Mouse (Mus musculus): ENCODE results near the gene Creg1. TPM values are rescaled to one million over a fixed set of nuclear protein-coding genes. Genes with fewer than 3 reads are reported as not detected.

Creg1 gene
- polyA plus RNA-seq (2014; fragmentation: Nextera tagmentation; extraction: Ambion mirVana) = 35.2 and 36.5 TPM in 2 replicates

GRCm38 (mm10) chr1:165763635-165764372, at the start of gene Creg1:
Creg1 (plus strand) TSS chr1:165763746.
- peaks cover 23% of the 10 kb centered on the region for H3K27me3 ChIP-seq (ENCODE audit: control insufficient read depth, insufficient read depth, low read length)
- peak within 1 kb of the TSS; percentile 78 for H3K4me3 ChIP-seq (replicated peaks; ENCODE audit: low read length)
- peak within 1 kb of the TSS; percentile 70 for H3K9ac ChIP-seq
- H3K4me2 ChIP-seq (replicated peaks) = peak within 1 kb of the TSS; percentile 75
- 0 out of 2 replicates have a peak within 1 kb of the TSS, but pooled peaks have one; percentile 34 for H3K27ac ChIP-seq
- under 1% methylated on average over 57 of the region's 57 CpGs for WGBS
- H3K9me3 ChIP-seq (ENCODE audit: control insufficient read depth, low read length) = no peaks in the 10 kb centered on the region
- H3K36me3 ChIP-seq (replicated peaks; ENCODE audit: control insufficient read depth, insufficient read depth) = no peaks in the 10 kb centered on the region
- DNase-seq (ENCODE audit: low spot score) = peak; percentile 87
- H3K4me1 ChIP-seq (replicated peaks; ENCODE audit: control insufficient read depth, insufficient read depth, low read length) = 0 out of 2 replicates have a peak, but pooled peaks cover 3% of the 10 kb centered on the region
- ATAC-seq (ENCODE audit: low FRiP score) = peak; percentile 99

DNA sequence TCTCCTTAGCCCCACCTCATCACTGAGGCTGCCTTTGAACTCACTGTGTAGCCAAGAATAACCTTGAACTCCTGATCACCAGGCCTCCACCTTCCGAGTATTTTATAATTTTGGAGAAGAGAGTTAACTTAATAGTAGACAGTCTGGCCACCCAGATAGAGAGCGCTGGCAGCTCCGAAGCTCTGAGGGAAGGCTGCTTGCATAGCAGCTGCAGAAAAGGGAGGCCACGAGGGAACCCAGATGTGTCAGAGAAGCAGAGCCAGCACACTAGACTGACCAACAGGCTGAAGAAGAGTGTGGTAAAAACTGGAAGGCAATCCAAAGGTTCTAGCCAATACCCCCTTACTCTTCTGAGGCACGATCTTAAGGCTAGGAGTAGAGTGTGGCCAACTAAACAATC, 49.7 kb upstream of the Creg1 start:
- WGBS = 81% methylated on average over 5 of the region's 5 CpGs
- H3K27me3 ChIP-seq (ENCODE audit: control insufficient read depth, insufficient read depth, low read length) = peaks cover 5% of the 10 kb centered on the region; the same call in 1 of the 2 replicates

DNA sequence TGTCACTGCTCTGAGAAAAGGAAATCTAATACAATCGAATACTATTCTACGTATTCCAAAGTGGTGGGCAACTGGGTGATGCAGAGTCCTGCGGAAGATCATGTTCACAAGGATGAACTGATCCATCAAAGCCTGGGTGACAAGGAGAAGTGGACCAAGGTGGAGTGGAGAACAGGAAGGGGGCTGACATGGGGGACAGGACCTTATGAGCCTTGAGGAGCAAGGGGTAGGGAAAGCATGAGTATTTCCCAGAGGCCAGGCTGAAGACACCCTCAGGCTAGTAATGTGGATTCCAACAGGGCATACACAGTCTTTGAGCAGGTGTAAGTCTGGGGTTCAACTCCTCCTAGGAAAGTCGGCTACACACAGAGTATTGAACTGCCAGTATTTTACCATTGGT, 47.1 kb upstream of the Creg1 start:
- DNase-seq (ENCODE audit: low spot score) = no peak
- Histone ChIP-seq H3K4me1 (replicated peaks; ENCODE audit: control insufficient read depth, insufficient read depth, low read length) (no peaks in the 10 kb centered on the region), H3K9me3 (ENCODE audit: control insufficient read depth, low read length) (no peaks in the 10 kb centered on the region), H3K27ac (no peak overlapping the region), H3K4me2 (replicated peaks) (no peak overlapping the region), H3K36me3 (replicated peaks; ENCODE audit: control insufficient read depth, insufficient read depth) (no peaks in the 10 kb centered on the region), H3K27me3 (ENCODE audit: control insufficient read depth, insufficient read depth, low read length) (no peaks in the 10 kb centered on the region), H3K9ac (no peak overlapping the region), H3K4me3 (replicated peaks; ENCODE audit: low read length) (no peak overlapping the region)
- 87% methylated on average over 4 of the region's 4 CpGs for WGBS
- ATAC-seq (ENCODE audit: low FRiP score) = no peak

More for the DNA sequence above, 49.7 kb upstream of the Creg1 start:
- H3K4me2 ChIP-seq (replicated peaks) = no peak overlapping the region
- ATAC-seq (ENCODE audit: low FRiP score) (no peak), DNase-seq (ENCODE audit: low spot score) (no peak)
- H3K9me3 ChIP-seq (ENCODE audit: control insufficient read depth, low read length) = no peaks in the 10 kb centered on the region
- H3K27ac ChIP-seq = no peak overlapping the region
- no peak overlapping the region for H3K4me3 ChIP-seq (replicated peaks; ENCODE audit: low read length)
- no peaks in the 10 kb centered on the region for H3K4me1 ChIP-seq (replicated peaks; ENCODE audit: control insufficient read depth, insufficient read depth, low read length)
- no peaks in the 10 kb centered on the region for H3K36me3 ChIP-seq (replicated peaks; ENCODE audit: control insufficient read depth, insufficient read depth)
- H3K9ac ChIP-seq = no peak overlapping the region

GRCm38 (mm10) chr1:165717711-165718542, 45.6 kb upstream of the Creg1 start:
- Histone ChIP-seq H3K4me2 (replicated peaks) (no peak overlapping the region), H3K27me3 (ENCODE audit: control insufficient read depth, insufficient read depth, low read length) (no peaks in the 10 kb centered on the region), H3K4me1 (replicated peaks; ENCODE audit: control insufficient read depth, insufficient read depth, low read length) (no peaks in the 10 kb centered on the region), H3K9ac (no peak overlapping the region), H3K4me3 (replicated peaks; ENCODE audit: low read length) (no peak overlapping the region), H3K36me3 (replicated peaks; ENCODE audit: control insufficient read depth, insufficient read depth) (no peaks in the 10 kb centered on the region), H3K9me3 (ENCODE audit: control insufficient read depth, low read length) (no peaks in the 10 kb centered on the region), H3K27ac (peak overlapping the region; percentile 70)
- ATAC-seq (ENCODE audit: low FRiP score) (no peak), DNase-seq (ENCODE audit: low spot score) (no peak)
- 62% methylated on average over 11 of the region's 11 CpGs for WGBS

DNA sequence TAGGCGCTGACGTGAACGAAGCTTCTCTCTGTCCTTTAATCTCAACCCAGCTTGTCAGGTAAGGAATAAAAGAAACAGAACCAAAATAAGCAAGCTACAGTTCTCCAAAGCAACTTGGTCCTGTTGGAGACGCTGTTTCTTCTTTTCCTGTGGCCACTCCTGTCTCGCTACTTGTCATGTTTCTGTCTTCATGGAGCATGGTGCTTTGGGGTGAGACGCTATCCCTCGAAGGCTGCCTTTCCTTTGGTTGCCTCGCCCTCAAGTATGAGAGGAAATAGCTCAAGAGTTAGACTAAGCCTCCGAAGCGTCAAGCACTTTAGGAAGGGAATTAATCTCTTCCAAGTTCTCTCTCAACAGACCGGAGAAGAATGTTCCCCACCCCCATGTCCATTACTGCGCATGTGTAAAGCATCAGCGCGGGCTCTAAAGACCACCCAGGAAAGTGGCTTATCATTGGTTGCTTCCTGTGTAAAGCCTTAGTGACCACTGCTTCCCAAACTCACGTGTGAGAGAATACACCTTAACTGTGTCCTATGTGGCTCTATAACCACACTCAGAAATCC, 44.9 kb upstream of the Creg1 start:
- DNase-seq (ENCODE audit: low spot score) (no peak), ATAC-seq (ENCODE audit: low FRiP score) (no peak)
- H3K4me2 ChIP-seq (replicated peaks) = no peak overlapping the region
- 81% methylated on average over 15 of the region's 15 CpGs for WGBS
- H3K4me3 ChIP-seq (replicated peaks; ENCODE audit: low read length) = no peak overlapping the region
- H3K27ac ChIP-seq = peak overlapping the region; percentile 70
- no peaks in the 10 kb centered on the region for H3K27me3 ChIP-seq (ENCODE audit: control insufficient read depth, insufficient read depth, low read length)
- no peaks in the 10 kb centered on the region for H3K9me3 ChIP-seq (ENCODE audit: control insufficient read depth, low read length)
- no peaks in the 10 kb centered on the region for H3K36me3 ChIP-seq (replicated peaks; ENCODE audit: control insufficient read depth, insufficient read depth)
- H3K9ac ChIP-seq = no peak overlapping the region
- no peaks in the 10 kb centered on the region for H3K4me1 ChIP-seq (replicated peaks; ENCODE audit: control insufficient read depth, insufficient read depth, low read length)

GRCm38 (mm10) chr1:165722531-165723123, 40.9 kb upstream of the Creg1 start:
- DNase-seq (ENCODE audit: low spot score) (no peak), ATAC-seq (ENCODE audit: low FRiP score) (no peak)
- H3K4me2 ChIP-seq (replicated peaks) = no peak overlapping the region
- no peaks in the 10 kb centered on the region for H3K27me3 ChIP-seq (ENCODE audit: control insufficient read depth, insufficient read depth, low read length)
- H3K9me3 ChIP-seq (ENCODE audit: control insufficient read depth, low read length) = no peaks in the 10 kb centered on the region
- 95% methylated on average over 9 of the region's 9 CpGs for WGBS
- H3K36me3 ChIP-seq (replicated peaks; ENCODE audit: control insufficient read depth, insufficient read depth) = no peaks in the 10 kb centered on the region
- no peak overlapping the region for H3K27ac ChIP-seq
- H3K4me3 ChIP-seq (replicated peaks; ENCODE audit: low read length) = no peak overlapping the region
- no peak overlapping the region for H3K9ac ChIP-seq
- H3K4me1 ChIP-seq (replicated peaks; ENCODE audit: control insufficient read depth, insufficient read depth, low read length) = no peaks in the 10 kb centered on the region

DNA sequence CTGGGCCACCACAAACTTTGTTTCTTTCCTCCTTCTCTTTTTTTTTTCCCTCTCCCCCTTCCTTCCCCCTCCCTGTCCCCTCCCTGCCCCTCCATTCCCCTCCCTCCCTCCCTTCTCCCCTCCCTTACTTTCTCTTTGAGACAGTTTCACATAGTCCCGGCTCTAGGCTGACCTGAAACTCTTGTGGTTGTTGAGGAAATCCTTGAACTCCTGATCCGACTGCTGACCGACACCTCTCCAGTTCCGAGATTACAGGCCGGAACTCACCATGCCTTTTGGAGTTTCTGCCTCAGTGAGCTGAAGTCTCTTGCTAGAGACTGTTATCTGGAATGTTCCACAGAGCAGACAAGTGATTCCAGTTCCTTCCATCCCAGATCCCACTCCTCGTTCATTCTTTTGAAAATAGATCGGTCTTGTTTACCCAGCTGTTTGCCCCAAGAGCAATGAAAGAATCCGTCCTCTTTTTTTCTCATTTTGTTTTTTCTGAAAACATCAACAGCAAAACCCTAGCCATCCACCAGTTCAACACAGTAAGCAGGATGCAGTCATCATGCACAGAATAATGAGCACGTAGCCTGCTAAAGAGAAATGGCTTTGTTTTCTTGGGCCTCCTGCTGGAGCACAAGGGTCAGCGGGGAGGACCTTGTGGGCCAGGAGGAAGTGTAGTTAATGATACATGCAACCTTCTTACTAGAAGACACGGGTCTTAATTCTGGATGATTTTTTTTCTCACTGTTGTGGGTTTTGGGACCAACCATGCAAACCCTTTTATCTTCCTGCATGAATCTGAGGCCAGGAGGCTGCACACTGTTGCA, 39.1 kb upstream of the Creg1 start:
- Histone ChIP-seq H3K9me3 (ENCODE audit: control insufficient read depth, low read length) (no peaks in the 10 kb centered on the region), H3K9ac (no peak overlapping the region), H3K4me2 (replicated peaks) (no peak overlapping the region), H3K27ac (no peak overlapping the region), H3K36me3 (replicated peaks; ENCODE audit: control insufficient read depth, insufficient read depth) (no peaks in the 10 kb centered on the region), H3K4me1 (replicated peaks; ENCODE audit: control insufficient read depth, insufficient read depth, low read length) (no peaks in the 10 kb centered on the region), H3K27me3 (ENCODE audit: control insufficient read depth, insufficient read depth, low read length) (no peaks in the 10 kb centered on the region), H3K4me3 (replicated peaks; ENCODE audit: low read length) (no peak overlapping the region)
- ATAC-seq (ENCODE audit: low FRiP score) (no peak), DNase-seq (ENCODE audit: low spot score) (no peak)
- WGBS = 55% methylated on average over 11 of the region's 11 CpGs

- WGBS = 74% methylated on average over 4 of the region's 4 CpGs
- no peaks in the 10 kb centered on the region for H3K9me3 ChIP-seq (ENCODE audit: control insufficient read depth, low read length)
- H3K27ac ChIP-seq = no peak overlapping the region
- no peak for ATAC-seq (ENCODE audit: low FRiP score)
- H3K36me3 ChIP-seq (replicated peaks; ENCODE audit: control insufficient read depth, insufficient read depth) = no peaks in the 10 kb centered on the region
- H3K4me1 ChIP-seq (replicated peaks; ENCODE audit: control insufficient read depth, insufficient read depth, low read length) = no peaks in the 10 kb centered on the region
- H3K27me3 ChIP-seq (ENCODE audit: control insufficient read depth, insufficient read depth, low read length) = no peaks in the 10 kb centered on the region
- no peak overlapping the region for H3K4me3 ChIP-seq (replicated peaks; ENCODE audit: low read length)
- no peak overlapping the region for H3K4me2 ChIP-seq (replicated peaks)
- H3K9ac ChIP-seq = no peak overlapping the region
- DNase-seq (ENCODE audit: low spot score) = no peak
These were observed 38.4 kb upstream of the Creg1 start for GRCm38 (mm10) chr1:165725039-165725644.

Data from hindbrain, embryonic 14.5 days (tissue).